Comparison of ENCODE assay signal across 17 mouse cellular contexts in the genomic region with DNA sequence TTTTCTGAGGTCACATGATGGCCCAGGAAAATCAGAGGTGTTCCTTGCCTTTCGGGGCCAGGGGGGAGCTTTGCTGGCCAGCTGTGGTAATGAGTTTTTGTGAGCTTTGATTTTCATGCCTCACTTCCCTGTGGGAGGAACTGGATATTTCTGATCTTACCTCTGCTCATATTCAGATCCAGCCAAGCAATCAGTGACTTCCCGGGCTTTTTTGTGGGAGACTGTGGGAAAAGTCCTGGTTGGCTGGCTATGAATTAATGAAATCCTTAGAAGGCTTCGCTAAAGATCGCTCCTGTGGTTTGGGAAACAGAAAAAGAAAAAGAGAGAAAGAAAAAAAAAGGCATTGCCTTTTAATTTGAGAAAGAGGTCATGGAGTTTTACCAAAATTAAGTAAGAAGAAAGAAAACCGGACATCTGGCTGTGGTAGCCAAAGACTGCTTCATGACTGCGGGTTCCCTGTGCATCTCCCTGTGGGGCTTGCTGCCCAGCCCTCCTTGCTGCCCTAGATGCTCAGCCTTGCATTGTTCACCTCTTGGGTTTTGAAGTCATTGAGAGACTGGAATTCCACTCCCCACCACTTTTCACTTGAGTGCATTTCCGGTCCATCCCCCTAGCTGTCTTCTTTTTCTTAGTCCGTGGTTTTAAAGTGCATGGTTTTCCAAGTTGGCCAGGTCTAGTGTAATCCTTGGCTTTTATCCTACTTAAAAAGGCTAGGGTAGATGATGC. TPM values are rescaled to one million over a fixed set of nuclear protein-coding genes. Genes with fewer than 3 reads are reported as not detected.
DNase-seq lines count a peak whose midpoint lies in the region; ATAC-seq and TF ChIP-seq lines count a peak whose summit lies in the region.
"Had no signal": no experiment of that assay in that cellular context is flagged by ENCODE, and none has a peak within 500 bp of the region (broad histone marks: within the 10 kb centered on the region; RNA-seq: fewer than 3 reads in every experiment).

No protein-coding gene starts in this region.

- peak overlapping the region; percentile 24; the same call in 1 of the 2 replicates for H3K4me2 ChIP-seq in kidney, embryonic 15.5 days
- H3K4me2 ChIP-seq: heart, embryonic 13.5 days; hindbrain, embryonic 14.5 days; liver, embryonic 15.5 days had no signal

- H3K4me3 ChIP-seq in kidney, embryonic 15.5 days (replicated peaks): no peak overlapping the region
- H3K4me3 ChIP-seq in ES-Bruce4 (ENCODE audit: low read depth, low read length): no peak overlapping the region
- no peak overlapping the region for H3K4me3 ChIP-seq in limb, embryonic 10.5 days
- H3K4me3 ChIP-seq: heart, embryonic 13.5 days; liver, embryonic 15.5 days had no signal

- H3K27me3 ChIP-seq in kidney, embryonic 15.5 days: no peaks in the 10 kb centered on the region
- H3K27me3 ChIP-seq in ES-Bruce4 (ENCODE audit: control insufficient read depth, insufficient read depth, low read length, poor library complexity, severe bottlenecking): no peaks in the 10 kb centered on the region
- no peaks in the 10 kb centered on the region for H3K27me3 ChIP-seq in limb, embryonic 10.5 days (ENCODE audit: low read depth, poor library complexity, severe bottlenecking)
- H3K27me3 ChIP-seq: heart, embryonic 13.5 days had no signal

- H3K4me1 ChIP-seq in kidney, embryonic 15.5 days: peaks cover 94% of the 10 kb centered on the region
- H3K4me1 ChIP-seq in ES-Bruce4 (ENCODE audit: control insufficient read depth, insufficient read depth, low read length): peaks cover 10% of the 10 kb centered on the region
- peaks cover 99% of the 10 kb centered on the region for H3K4me1 ChIP-seq in limb, embryonic 10.5 days

- H3K9ac ChIP-seq in kidney, embryonic 15.5 days: no peak overlapping the region
- no peak overlapping the region for H3K9ac ChIP-seq in ES-Bruce4 (ENCODE audit: low read depth, poor library complexity, severe bottlenecking)
- H3K9ac ChIP-seq: heart, embryonic 13.5 days; hindbrain, embryonic 14.5 days; liver, embryonic 15.5 days had no signal

- no peak for DNase-seq in kidney, postnatal 10 days
- peak; percentile 65 for DNase-seq in Muller cell, postnatal 12 days (ENCODE audit: inconsistent ontology term)
- no peak for DNase-seq in limb, embryonic 10.5 days (ENCODE audit: low spot score)
- DNase-seq in urinary bladder, postnatal 4 days (ENCODE audit: low spot score in 2 of 2): no peak
- no peak for DNase-seq in embryo, embryonic 11 days
- DNase-seq: adrenal gland, postnatal 25 days; cerebellum, adult 9-11 months; gastrocnemius, postnatal 36 days; kidney, adult 18-20 months; right cerebral cortex, adult 18-20 months had no signal

- 31% methylated on average over 8 of the region's 8 CpGs for WGBS in kidney, embryonic 15.5 days
- 60% methylated on average over 8 of the region's 8 CpGs for whole genome bisulfite sequencing in limb, embryonic 10.5 days

- no peak for TF ChIP-seq POLR2A in ES-Bruce4 (IDR thresholded peaks at IDR 0.05; ENCODE audit: insufficient read depth, low read length)

- ATAC-seq in kidney, embryonic 15.5 days (replicated peaks; ENCODE audit: low FRiP score): 0 out of 2 replicates have a peak, but pooled peaks have one; percentile 17
- ATAC-seq: CD4-positive, CD25-positive, alpha-beta regulatory T cell, adult 4 months had no signal

- no peaks in the 10 kb centered on the region for H3K36me3 ChIP-seq in kidney, embryonic 15.5 days
- no peaks in the 10 kb centered on the region for H3K36me3 ChIP-seq in ES-Bruce4 (ENCODE audit: control insufficient read depth, insufficient read depth, low read length, poor library complexity, severe bottlenecking)
- peaks cover 15% of the 10 kb centered on the region for H3K36me3 ChIP-seq in limb, embryonic 10.5 days
- H3K36me3 ChIP-seq: heart, embryonic 13.5 days; liver, embryonic 15.5 days had no signal

- no peaks in the 10 kb centered on the region for H3K9me3 ChIP-seq in kidney, embryonic 15.5 days (replicated peaks)
- H3K9me3 ChIP-seq in ES-Bruce4 (replicated peaks; ENCODE audit: control insufficient read depth, insufficient read depth, low read length, poor library complexity, severe bottlenecking): no peaks in the 10 kb centered on the region
- no peaks in the 10 kb centered on the region for H3K9me3 ChIP-seq in limb, embryonic 10.5 days (replicated peaks)
- H3K9me3 ChIP-seq: heart, embryonic 13.5 days; liver, embryonic 15.5 days had no signal

- TF ChIP-seq CTCF in ES-Bruce4 (IDR thresholded peaks at IDR 0.05; ENCODE audit: low read depth, low read length): no peak

- peak overlapping the region; percentile 88 for H3K27ac ChIP-seq in kidney, embryonic 15.5 days
- H3K27ac ChIP-seq in ES-Bruce4 (ENCODE audit: insufficient read depth, low read length): peak overlapping the region; percentile 70
- peak overlapping the region; percentile 64 for H3K27ac ChIP-seq in limb, embryonic 10.5 days
- H3K27ac ChIP-seq: heart, embryonic 13.5 days; liver, embryonic 15.5 days had no signal

- no peak for TF ChIP-seq EP300 in ES-Bruce4 (IDR thresholded peaks at IDR 0.05; ENCODE audit: insufficient read depth, low read depth, low read length)

RNA-seq across cellular contexts. Expression of a gene that starts 9.7 kb away (rescaled TPM):
- 5.9 and 6.2 TPM in 2 replicates for polyA plus RNA-seq in kidney, embryonic 15.5 days (2015; fragmentation: Nextera tagmentation; extraction: Ambion mirVana)
- 47.3 and 48.9 TPM in 2 replicates for polyA plus RNA-seq in ES-Bruce4 (2011; ENCODE audit: insufficient read depth, insufficient read length, low read depth, missing spikeins)
- polyA plus RNA-seq in limb, embryonic 10.5 days (2016; fragmentation: Nextera tagmentation; extraction: Ambion mirVana): 17.4 and 18.2 TPM in 2 replicates

RNA-seq across cellular contexts. Expression of a gene that starts 54.2 kb away (rescaled TPM):
- 1.1 and 1.4 TPM in 2 replicates for polyA plus RNA-seq in kidney, embryonic 15.5 days (2015; fragmentation: Nextera tagmentation; extraction: Ambion mirVana)
- 1.6 and 3.7 TPM in 2 replicates for polyA plus RNA-seq in ES-Bruce4 (2011; ENCODE audit: insufficient read depth, insufficient read length, low read depth, missing spikeins)
- polyA plus RNA-seq in limb, embryonic 10.5 days (2016; fragmentation: Nextera tagmentation; extraction: Ambion mirVana): 0.50 and 0.59 TPM in 2 replicates
- polyA plus RNA-seq: testis, adult 2 months had no signal
